Comparison of ENCODE assay signal across 9 mouse cellular contexts in genomic region chr15:73923438-73923837, GRCm38 (mm10).
DNase-seq lines count a peak whose midpoint lies in the region; ATAC-seq and TF ChIP-seq lines count a peak whose summit lies in the region.
"Had no signal": no experiment of that assay in that cellular context is flagged by ENCODE, and none has a peak within 500 bp of the region (broad histone marks: within the 10 kb centered on the region; RNA-seq: fewer than 3 reads in every experiment).

No protein-coding gene starts in this region.

- TF ChIP-seq CTCF in midbrain, postnatal 0 days (IDR thresholded peaks at IDR 0.05), result peak; percentile 70

- no peaks in the 10 kb centered on the region for H3K4me1 ChIP-seq in hindbrain, embryonic 12.5 days
- H3K4me1 ChIP-seq in midbrain, postnatal 0 days (ENCODE audit: insufficient read depth, low read length), result no peaks in the 10 kb centered on the region

- ATAC-seq in hindbrain, embryonic 12.5 days (ENCODE audit: low FRiP score), result peak; percentile 74; the same call in 1 of the 2 replicates
- peak; percentile 57 for ATAC-seq in midbrain, postnatal 0 days (ENCODE audit: low FRiP score)

- H3K9me3 ChIP-seq in hindbrain, embryonic 12.5 days (replicated peaks), result no peaks in the 10 kb centered on the region
- H3K9me3 ChIP-seq in midbrain, postnatal 0 days (ENCODE audit: low read length), result no peaks in the 10 kb centered on the region

- H3K27me3 ChIP-seq in hindbrain, embryonic 12.5 days, result no peaks in the 10 kb centered on the region
- H3K27me3 ChIP-seq in midbrain, postnatal 0 days (ENCODE audit: insufficient read depth, low read length), result no peaks in the 10 kb centered on the region

- no peak overlapping the region for H3K9ac ChIP-seq in hindbrain, embryonic 12.5 days
- H3K9ac ChIP-seq in midbrain, postnatal 0 days (replicated peaks; ENCODE audit: low read length, poor library complexity, severe bottlenecking), result no peak overlapping the region

- WGBS in hindbrain, embryonic 12.5 days, result 66% methylated on average over 2 of the region's 2 CpGs
- WGBS in midbrain, postnatal 0 days, result 78% methylated on average over 2 of the region's 2 CpGs

- no peak overlapping the region for H3K27ac ChIP-seq in hindbrain, embryonic 12.5 days
- H3K27ac ChIP-seq in midbrain, postnatal 0 days (ENCODE audit: low read depth, low read length), result no peak overlapping the region
- H3K27ac ChIP-seq: macrophage had no signal

- DNase-seq in gastrocnemius, postnatal 10 days, result peak; percentile 19
- DNase-seq in gastrocnemius, postnatal 25 days, result no peak
- peak; percentile 12 for DNase-seq in thymus, postnatal 4 days
- no peak for DNase-seq in thymus, postnatal 36 days
- DNase-seq in midbrain, postnatal 0 days (ENCODE audit: low spot score), result peak; percentile 86
- no peak for DNase-seq in urinary bladder, postnatal 36 days (ENCODE audit: low spot score in 2 of 2)
- DNase-seq in urinary bladder, postnatal 25 days (ENCODE audit: low spot score), result no peak

- H3K36me3 ChIP-seq in hindbrain, embryonic 12.5 days, result no peaks in the 10 kb centered on the region
- H3K36me3 ChIP-seq in midbrain, postnatal 0 days (ENCODE audit: insufficient read depth, low read length), result no peaks in the 10 kb centered on the region

- H3K4me3 ChIP-seq in hindbrain, embryonic 12.5 days, result no peak overlapping the region
- H3K4me3 ChIP-seq in midbrain, postnatal 0 days (ENCODE audit: low read depth, low read length), result no peak overlapping the region

- no peak overlapping the region for H3K4me2 ChIP-seq in hindbrain, embryonic 12.5 days (replicated peaks)
- no peak overlapping the region for H3K4me2 ChIP-seq in midbrain, postnatal 0 days (ENCODE audit: low read depth, low read length, poor library complexity, severe bottlenecking)

Comparison
In these comparisons a context has a peak if more than half of its experiments do, and no peak if none do; other contexts are left out.
1. DNase-seq: peak in gastrocnemius, postnatal 10 days (single experiment), thymus, postnatal 4 days (single experiment) and midbrain, postnatal 0 days (single experiment); none in gastrocnemius, postnatal 25 days (single experiment), thymus, postnatal 36 days (0 of 2), urinary bladder, postnatal 36 days (0 of 2) and urinary bladder, postnatal 25 days (single experiment).